Mouse (Mus musculus): ENCODE measurements at regions not wholly inside any gene's neighbourhood (a gene's known extent, or its start where the extent isn't known, plus 50 kb on each side); places are given as distances from the start of the nearest gene placed in this dataset.

DNA sequence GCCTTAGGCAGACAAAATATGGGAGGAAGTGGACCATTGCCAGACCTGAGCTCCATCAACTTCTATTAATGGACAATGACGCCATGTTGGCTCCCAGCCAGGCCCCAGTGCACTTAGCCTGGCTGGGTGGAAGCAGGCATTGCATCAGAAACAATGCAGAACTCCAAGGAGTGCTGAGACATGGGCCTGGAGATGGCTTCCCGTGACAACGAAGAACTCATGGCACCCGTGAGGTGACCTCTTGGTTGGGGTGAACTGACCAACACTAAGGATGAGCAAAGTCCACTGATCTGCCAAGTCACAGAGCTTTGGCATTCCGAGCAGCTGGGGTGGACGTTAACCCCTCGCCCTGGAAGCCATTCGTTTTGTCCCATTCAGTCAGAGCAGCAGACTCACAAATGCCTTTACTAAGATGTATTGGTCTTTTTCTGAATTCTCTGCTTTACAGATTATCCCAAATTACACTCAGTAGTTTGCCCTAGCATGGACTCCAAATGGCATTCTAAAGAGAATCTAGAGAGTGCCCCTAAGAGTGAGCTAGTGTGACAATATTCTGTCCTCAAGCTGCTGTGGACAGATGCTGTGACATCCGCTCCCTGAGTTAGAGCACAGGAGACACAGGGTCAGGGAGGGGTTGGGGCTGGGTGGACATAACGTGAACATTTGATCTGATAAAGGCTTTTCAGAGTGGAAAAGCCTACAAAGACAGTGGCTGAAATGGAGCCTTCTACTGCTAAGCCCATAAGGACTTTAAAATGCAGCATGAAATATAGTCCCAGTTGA lies 108.8 kb downstream of the Snx18 start:
- TF ChIP-seq POLR2A (IDR thresholded peaks at IDR 0.05; ENCODE audit: borderline replicate concordance, control insufficient read depth, low read depth, low read length) = no peak
- TF ChIP-seq CTCF (IDR thresholded peaks at IDR 0.05; ENCODE audit: control insufficient read depth, insufficient read depth, low read length) = no peak

Measured in bone marrow, adult 2 months (tissue).